Mouse (Mus musculus): ENCODE data around the gene Nat8f6.
"Not testable (repeated sequence)": the region's sequence is repeated elsewhere in the genome, so short reads cannot be mapped to it uniquely, and the experiment has no call there.

Gene Nat8f6

DNA sequence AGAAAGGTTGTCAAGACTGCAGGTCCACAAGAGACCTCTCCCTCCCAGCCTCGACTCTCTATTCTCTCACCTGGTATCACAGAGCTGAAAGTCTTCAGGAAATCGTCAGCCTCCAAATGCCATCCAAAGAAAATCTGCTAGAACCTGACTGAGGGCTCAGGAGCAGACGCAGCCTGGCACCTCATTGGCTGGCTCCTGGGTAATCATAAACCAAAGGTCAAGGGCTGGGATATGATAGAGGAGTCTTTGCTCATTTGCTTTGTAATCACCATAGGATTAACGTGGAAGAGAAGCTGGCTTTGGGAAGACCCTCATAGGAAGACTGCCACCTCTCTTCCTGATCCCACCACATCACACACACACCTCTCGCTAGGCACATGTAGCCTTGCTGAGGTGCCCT, at the start of gene Nat8f6, which contains the start of gene Nat8f5:
Gene Nat8f6 (minus strand): TSS at position 118 of the 400 bp plus-strand sequence.
Gene Nat8f5 (minus strand): TSS at position 136 of the 400 bp plus-strand sequence.
- DNase-seq (ENCODE audit: low spot score), result no peak

DNA sequence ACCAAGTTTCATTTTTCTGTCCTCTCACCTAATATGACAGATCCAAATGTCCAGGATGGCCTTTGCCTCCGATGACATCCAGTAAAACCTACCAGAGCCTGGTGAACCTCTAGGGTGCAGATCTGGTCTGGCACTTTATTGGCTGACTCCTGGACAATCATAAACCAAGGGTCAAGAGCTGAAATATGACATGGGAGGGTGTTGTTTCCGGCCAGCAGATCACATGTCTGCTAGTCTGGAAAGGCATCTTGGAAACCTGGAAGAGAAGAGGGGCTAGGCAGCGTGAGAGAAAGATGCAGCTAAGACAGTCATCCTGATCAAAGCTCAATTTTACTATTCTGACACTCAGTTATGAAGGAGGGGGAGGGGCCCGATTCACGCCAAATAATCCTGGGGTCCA, 48.3 kb upstream of the Nat8f6 start, which contains the start of gene Nat8f2:
Gene Nat8f2 (minus strand): TSS at position 153 of the 400 bp plus-strand sequence.
- not testable (repeated sequence) for DNase-seq (ENCODE audit: low spot score)

DNA sequence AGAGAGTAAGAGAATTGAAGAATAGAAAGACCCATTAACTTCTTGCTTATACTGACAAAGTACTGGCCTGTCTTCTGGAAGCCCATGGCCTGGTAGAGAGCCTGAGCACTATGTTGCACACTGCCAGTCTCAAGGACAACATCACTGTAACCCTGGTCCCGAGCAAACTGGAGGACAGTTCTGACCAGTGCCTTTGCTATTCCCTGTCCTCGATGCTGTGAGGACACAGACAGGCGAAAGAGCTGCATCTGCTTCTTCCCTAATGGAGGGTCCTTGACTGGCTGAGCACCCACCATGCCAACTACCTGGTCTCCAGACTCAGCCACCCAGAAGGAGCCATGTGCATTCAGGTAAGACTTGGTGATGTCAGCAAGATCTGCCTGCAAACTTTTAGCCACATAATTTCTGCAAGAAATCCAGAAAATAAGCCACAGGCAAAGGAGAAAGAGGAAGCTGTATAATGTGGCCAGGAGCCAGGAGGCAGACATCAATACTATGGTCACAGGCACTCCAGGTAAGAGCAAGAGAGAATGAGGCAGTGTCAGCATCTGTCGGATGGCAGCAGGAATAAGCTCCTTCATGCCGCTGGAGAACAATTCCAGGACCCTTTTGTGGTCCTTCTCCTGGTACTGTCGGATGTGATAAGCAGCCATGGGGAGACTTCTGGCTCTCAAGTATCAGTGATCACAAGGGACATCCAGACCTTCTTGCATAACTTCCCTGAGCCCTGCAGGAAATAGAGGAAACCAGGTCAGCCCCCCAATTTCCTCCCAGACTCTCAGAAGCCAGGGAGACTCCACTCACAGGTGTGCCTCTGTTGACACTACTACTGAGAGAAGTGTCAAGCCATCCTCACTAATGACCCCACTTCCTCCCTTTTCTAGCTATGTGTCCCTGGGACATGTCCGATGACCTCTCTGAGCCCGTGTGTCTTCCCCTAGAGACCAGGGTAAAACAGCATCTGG, 47.3 kb upstream of the Nat8f6 start:
- no peak for DNase-seq (ENCODE audit: low spot score)

DNA sequence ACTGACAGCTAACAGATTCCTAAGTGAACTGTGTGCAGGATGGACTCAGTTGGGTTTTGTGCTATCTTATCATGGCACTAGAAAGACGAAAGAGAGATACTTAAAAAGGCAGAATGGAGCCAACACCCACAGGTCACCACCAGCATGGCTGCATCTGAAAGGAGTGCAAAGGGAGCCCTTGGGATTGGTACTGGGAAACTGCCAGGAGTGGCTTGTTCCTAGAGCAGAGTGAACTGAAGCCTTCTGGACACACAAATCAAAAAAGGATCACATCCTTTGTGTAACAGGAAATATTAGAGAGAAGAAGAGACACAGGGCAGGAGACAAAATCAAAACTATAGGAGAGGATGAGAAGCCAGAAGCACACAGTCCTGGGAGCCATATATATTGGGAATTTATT, 46.2 kb upstream of the Nat8f6 start:
- not testable (repeated sequence) for DNase-seq (ENCODE audit: low spot score)

DNA sequence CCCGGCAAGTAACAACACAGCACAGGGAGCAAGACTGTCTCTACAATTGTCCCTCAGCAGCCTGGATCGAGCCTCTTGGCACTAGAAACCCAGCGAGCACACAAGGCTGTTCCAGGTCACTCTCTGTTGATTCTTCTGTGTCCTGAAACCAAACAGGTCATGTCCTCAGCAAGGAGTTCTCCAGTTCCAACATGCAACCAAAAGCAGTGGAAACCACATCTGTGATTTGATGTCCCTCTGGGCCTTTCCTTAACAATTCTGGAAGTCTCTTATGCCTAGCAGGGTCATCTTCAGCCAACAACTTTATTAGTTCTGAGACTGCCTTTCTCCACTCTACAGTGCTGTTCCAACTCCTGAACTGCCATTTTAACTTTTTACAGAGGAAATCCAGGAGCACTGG, 45.4 kb upstream of the Nat8f6 start:
- DNase-seq (ENCODE audit: low spot score), result not testable (repeated sequence)

DNA sequence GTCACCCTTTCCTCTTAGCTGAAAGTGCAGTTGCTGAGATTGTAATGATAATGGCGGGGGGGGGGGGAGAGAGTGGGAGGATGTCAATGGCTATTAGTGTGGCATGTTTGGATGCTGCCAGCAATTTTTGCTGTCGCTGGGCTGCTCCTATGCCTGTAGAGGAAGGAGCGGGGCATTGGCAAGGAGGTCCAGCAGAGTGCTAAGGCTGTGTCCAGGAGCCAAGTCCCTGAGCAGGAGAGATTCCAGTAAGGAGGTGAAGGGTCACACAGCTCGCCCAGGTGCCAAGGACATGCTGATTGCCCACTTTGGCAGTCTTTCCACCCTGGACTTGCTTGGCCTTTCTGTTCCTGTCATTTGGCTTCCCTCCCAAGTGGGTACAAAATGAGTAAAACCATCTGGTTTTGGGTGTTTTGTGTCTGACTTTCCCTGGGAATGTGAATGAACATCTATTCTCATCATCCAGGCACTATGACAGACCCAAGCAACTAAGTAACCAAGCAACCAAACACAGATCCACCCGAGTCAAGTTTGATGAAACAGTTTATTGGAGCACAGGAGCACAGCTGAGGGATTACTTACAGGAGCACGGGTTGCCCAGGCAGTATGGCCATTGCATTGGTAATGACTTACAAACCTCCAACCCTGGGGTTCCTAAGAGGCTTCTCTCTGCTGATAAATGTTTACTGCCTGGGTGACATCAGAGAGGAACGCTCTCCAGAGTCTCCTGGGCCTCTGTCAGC, 44.3 kb upstream of the Nat8f6 start:
- not testable (repeated sequence) for DNase-seq (ENCODE audit: low spot score)

DNA sequence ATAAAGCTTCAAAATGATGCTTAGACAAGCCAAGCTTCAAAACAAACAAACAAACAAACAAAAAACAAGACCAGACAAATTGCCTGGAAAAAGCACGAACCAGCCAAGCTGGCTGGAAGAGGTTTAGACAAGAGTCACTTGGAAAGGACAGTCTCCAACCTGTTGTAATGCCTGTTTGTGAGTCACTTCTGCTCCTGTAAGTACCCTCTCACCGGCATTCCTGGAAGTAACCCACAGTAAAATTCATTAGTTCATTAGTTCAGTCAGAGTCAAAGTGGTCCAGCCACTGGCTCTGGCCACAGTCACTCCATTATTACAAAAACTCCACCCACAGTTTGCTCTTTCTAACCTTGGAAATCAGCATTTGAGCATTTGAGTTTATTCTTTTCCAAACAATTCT, 43.1 kb upstream of the Nat8f6 start:
- DNase-seq (ENCODE audit: low spot score), result no peak

DNA sequence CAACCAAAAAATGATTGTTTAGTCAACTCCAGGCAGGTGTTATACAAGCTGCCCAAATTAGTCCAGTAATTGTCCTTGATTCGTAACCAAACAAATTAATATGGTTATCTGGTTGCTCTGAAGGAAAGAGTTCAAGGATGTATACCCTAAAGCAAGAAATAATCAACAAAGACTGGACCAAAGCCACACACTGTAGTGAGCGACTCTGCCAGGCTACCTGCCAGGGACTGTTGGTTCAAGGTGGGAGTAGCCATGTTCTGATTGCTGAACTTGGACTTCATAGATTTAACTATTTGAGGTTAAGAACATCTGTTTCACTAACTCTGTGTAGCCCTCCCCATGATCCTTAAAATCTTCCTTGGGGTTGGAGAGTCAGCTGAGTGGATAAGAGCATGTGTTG, 42.4 kb upstream of the Nat8f6 start:
- no peak for DNase-seq (ENCODE audit: low spot score)

DNA sequence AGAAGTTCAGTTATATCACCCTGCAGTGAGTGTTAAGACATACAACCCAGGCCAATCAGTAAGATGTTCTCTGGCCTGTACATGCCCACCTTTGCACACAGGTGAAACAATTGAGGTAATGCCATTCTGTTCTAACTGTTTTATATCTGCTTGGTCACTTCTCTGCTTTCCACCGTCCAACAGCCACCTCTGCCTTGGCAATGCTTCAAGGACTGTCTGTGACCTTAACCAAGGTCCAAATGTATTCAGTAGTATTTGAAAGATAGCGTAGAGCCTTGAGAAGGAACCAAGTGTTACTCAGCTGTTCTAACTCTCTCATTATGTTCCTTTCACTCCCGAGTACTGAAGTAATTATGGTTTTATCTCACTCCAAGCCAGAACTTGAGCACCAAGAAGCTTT, 41.8 kb upstream of the Nat8f6 start:
- DNase-seq (ENCODE audit: low spot score), result no peak

DNA sequence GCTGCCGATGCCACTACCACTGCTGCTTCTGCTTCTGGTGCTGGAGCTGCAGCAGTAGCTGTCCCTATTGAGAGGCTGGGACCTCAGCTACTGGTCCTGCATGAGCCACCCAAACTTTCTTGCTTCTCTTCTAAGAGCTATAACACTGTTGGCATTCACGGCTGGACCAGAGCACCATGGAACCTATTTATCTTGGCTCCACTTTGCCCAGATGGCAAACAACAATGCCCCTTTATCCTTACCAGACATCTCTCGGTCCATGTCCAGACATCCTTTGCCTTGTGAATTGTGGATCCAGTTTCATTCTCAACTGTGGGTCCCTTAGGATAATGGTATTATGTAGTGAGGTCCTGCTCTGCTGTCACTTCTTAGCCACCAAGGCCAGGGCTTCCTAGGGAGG, 40.5 kb upstream of the Nat8f6 start:
- DNase-seq (ENCODE audit: low spot score), result no peak

DNA sequence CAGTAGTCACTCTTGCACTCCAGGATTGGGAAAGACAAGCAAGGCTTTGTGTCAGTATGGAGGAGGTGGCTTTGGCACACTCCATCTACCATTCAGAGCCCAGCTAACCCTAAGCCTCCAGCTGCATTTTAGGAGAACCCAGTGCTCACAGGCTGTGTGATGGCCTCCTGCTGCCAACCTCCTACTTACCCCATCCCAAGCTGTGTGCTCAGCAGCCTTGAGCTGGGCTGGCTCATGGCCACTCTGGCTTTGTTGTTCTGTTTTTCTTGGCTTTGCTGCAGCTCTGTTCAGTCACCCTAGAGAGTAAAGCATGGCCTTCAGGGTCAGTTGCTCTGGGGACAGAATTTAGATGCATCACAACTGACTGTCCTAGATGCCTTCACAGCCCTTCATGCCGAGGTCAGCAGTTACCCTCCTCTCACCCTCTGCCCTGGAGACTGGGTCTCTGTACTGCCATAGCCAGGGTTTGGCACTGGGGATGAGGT, 35.5 kb upstream of the Nat8f6 start:
- DNase-seq (ENCODE audit: low spot score), result no peak

DNA sequence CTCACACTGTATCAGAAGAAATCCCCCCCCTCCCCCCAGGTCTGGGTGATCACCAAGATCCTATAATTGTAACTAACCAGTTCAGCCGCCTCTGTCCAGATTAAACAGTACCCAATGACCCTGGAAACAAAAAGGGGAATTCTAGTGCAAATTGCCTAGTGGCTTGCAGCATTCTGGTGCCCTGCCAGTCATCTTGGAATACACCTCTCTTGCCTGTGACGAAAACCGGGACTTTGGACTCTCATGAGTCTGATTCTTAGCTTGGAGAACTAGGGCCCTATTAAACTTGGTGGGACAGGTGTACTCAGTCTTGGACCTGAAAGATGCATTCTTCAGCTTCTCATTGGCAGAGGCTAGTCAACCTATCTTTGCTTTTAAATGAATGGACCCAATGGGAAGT, 32.7 kb upstream of the Nat8f6 start:
- DNase-seq (ENCODE audit: low spot score), result no peak

DNA sequence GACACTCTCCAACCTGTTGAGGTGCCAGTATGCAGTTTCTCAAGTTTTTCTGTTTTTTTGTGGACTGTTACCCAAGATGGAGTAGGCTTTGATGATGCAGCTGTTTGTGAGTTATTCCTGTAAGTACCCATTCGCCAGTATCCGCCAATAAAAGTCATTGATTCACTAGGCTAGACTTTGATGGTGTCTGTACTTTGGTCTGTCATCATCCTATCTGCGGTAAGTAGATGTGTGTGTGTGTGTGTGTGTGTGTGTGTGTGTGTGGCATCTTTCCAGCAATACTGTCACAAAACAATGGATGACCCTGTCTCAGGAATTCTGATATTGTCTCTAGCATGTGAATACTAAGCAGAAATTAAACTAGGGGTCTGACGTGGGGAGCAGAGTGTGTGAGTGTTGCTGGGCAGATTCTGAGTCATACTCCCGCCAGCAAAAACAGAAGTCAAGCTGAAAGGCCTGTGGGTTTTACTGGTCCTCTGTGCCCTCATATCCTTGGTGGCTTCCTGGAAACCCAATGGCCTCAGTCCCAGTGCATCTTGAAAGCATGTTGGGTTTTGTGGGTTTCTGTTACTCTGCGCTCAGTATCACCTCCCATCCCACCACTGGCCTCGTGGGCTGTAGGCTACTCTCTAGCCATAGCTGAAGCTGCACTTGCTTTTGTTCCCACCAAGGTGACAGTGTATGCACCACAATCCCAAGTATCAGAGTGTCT, 30.5 kb upstream of the Nat8f6 start:
- no peak for DNase-seq (ENCODE audit: low spot score)

DNA sequence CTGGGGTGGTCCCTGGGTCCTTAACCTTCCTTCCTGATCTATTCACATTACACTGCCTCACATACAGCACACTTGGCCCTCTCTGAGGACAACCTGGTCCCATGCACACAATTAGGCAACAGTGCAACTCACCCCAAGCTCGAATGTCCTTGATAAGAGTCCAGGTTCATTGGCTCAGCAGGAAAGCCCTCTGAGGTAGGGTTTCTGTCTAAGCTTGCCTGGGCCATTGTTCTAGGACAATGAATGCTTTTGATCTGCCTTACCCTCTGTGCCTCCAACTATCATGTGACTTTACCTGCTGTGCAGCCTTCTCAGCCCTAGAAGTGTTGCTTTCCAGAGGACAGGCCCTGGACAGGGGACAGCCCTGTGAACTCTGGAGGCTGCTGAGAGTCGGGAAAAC, 28.5 kb upstream of the Nat8f6 start:
- DNase-seq (ENCODE audit: low spot score), result no peak

DNA sequence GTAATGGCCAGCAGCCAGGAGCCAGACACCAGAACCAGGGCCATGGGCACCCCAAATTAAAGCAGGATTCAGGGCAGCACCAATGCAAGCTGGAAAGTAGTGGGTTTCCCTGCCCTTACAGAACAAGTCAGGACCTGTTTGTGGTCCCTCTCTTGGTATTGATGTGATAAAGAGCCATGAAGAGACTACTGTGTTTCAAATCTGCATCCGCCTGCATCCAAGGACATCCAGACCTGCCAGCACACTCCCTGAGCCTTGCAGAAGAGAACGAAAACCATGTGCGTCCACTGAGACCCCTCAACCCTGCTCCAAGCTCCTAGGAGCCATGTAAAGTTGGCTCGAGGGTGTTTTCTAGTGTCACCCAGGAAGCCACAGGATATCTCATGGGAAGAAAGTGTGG, 27.4 kb upstream of the Nat8f6 start:
- DNase-seq (ENCODE audit: low spot score), result no peak

DNA sequence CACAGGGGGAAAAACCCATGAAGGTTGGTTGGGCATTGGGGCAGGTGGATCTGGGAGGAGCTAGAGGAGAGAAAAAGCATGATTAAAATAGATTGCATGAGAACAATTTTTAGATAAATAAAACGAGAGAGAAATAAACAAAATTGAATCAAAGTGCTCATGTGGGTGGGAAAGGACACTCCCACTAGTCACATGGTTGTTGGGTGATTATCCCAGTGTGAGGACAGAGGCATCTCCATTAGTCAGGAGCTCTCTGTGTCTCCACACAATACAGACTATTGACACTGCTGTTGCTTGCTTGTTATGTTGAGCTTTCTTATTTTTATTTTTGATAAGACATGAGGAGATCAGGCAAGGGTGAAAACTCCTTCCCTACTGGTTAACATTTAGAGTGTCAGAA, 26.2 kb upstream of the Nat8f6 start:
- no peak for DNase-seq (ENCODE audit: low spot score)

DNA sequence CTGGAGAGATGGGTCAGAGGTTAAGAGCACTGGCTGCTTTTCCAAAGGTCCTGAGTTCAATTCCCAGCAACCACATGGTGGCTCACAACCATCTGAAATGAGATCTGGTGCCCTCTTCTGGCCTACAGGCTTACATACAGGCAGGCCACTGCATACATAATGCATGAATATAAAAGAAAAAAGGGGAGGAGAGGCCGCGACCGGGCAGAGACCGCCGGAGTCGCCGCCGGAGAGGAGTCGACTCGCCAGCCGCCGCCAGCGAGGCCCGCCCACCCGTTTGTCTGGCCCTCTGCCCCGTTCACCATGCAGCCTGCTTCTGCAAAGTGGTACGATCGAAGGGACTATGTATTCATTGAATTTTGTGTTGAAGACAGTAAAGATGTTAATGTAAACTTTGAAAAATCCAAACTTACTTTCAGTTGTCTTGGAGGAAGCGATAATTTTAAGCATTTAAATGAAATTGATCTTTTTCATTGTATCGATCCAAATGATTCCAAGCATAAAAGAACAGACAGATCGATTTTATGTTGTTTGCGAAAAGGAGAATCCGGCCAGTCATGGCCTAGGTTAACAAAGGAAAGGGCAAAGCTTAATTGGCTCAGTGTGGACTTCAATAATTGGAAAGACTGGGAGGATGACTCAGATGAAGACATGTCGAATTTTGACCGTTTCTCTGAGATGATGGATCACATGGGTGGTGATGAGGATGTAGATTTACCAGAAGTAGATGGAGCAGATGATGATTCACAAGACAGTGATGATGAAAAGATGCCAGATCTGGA, 23.1 kb upstream of the Nat8f6 start:
- not testable (repeated sequence) for DNase-seq (ENCODE audit: low spot score)

DNA sequence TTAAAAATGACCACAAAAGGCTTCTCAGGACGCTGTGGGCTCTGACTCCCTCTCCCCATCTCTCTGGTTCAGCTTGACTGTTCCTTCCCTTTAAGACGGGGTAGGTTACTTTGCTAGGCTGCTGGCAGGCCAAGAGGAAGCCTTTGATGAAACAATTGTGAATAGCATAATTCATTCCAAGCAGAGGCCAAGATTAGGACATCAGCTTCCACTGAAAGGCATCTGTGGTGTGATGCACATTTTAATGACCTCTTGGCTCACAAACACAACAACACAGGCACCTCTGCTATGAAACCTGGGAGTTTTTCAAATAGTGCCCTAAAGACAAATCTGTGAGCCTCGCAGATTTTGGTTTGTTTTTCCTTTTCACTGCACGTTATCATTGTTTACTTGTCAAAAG, 19.2 kb upstream of the Nat8f6 start:
- DNase-seq (ENCODE audit: low spot score), result no peak

DNA sequence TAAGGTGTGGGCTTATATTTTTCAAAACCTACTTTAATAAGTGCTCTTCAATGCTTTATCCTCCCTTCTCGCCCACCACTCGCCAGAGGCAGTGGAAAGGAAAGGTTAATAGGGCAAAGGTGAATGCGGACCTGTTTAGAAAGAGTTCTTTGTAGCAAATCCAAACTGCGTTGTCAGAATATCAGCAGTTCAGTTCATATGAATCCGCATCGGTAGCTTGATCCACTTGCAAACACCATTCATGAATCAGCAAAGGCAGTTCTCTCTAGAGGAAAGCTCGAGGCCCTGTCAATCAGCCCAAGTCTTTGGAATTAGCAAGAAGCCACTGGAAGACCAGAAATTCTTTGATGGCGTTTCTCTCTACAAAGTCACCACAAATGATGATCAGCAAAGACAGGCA, 17.9 kb upstream of the Nat8f6 start:
- no peak for DNase-seq (ENCODE audit: low spot score)

DNA sequence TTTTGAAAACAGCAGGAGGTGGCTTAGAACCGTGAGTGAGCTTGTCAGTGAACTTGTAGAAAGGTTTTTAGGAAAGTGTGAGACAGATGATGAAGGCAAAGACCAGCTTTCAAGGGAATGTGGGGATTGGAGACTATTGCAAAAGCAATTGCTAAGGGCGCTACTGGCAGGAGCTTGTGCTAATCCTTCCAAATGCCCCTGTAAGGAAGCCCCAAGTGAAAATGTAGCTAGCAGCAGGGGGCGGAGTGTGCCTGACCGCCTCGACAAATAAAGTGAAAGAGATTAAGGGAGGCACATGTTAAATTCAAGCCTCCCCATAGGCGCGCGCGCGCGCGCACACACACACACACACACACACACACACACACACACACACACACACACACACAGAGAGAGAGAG, 16.6 kb upstream of the Nat8f6 start:
- DNase-seq (ENCODE audit: low spot score), result peak; percentile 43

DNA sequence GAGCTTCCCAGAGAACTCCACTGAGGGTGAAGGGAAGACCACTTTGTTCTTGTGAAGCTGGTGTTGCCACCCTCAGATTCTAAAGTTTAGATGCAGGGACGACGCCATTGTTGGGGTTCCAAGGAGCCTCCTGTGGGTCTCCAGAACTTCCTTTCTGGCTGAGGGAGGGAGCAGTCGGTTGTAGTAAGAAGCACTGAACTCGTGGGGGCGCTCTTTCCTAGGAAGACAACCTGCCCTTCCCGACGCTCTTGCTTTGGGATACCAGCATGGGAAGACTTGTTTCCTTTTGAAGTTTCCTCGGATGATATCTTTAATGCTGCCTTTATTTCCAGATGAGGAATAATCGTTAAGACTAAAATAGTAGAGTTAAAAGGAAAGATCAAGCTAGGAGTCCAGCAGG, 16.1 kb upstream of the Nat8f6 start:
- peak; percentile 51 for DNase-seq (ENCODE audit: low spot score)

All from retina, embryonic 14.5 days (tissue).